Mouse (Mus musculus): ENCODE measurements around the gene Tubd1. TPM values are rescaled to one million over a fixed set of nuclear protein-coding genes. Genes with fewer than 3 reads are reported as not detected.
"Not testable (repeated sequence)": the region's sequence is repeated elsewhere in the genome, so short reads cannot be mapped to it uniquely, and the experiment has no call there.

Tubd1 gene
- total RNA-seq (2021): 1 to 10 TPM; 6.3 to 7.5 TPM
- long read RNA-seq, experiment 1, partial matches to known transcripts: 0 of 5 reads
- long read RNA-seq, experiment 1, other reads (novel, unspliced or antisense): 2 of 5 reads
- long read RNA-seq, experiment 2, transcript Tubd1-202 (9 exons, 1,871 nt): major isoform, 11 of 15 reads
- long read RNA-seq, experiment 2, partial matches to known transcripts: 1 of 15 reads
- long read RNA-seq, experiment 2, other reads (novel, unspliced or antisense): 1 of 15 reads

DNA sequence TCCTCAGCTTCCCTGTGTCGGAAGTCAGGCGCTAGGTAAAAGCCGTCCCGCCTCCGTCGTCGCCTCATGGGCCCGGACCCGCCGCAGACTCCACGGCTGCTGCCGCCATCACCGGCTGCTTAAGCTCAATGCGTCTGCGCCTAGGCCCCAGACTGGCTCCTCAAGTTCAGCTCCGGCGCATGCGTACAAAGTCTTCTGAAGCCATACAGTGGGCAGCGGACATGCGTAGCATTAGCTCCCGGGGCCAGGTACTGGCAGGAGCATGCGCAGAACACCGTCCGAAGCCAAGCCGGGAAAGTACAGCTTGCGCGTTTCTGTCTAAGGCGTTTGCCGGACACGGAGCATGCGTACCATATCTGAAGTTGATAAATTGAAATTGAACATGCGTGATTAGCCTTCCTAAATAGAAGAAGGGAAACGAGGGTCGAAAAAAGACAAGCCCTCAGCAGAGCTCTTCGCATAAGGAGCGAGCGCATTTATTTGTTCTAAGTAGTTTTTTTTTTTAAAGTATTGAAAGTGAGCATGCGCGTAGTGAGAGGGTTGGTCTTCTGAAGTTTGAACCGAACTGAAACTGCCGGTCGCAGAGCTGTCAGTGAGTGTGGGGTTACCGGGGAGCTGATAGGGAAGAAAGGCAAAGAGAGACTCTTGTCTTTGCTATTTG, at the start of gene Tubd1, which contains the start of gene Rps6kb1:
Tubd1 (plus strand) TSS at position 353 of the 661 bp plus-strand sequence.
Rps6kb1 (minus strand) TSS at position 167 of the 661 bp plus-strand sequence.
- DNase-seq (ENCODE audit: low spot score in 2 of 2): peak; percentile 95 to 98

DNA sequence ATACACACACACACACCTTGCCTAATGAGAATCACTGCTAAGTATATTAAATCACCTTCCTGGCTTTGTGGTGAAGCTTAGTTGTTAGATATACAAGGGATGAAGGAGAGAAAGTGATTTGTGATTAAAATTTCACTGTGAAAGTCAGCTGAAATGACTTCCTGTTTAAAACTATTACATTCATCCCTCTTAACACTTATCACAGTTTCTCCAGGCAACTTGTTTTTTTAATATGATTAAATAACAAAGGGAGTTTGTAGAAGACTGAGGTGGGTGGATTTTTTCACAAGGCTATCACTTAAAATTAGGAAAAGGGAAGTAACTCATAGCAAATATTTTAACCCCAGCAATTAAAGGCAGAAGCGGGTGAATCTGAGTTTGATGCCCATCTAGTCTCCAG, 47.4 kb upstream of the Tubd1 start:
- DNase-seq (ENCODE audit: low spot score in 2 of 2): no peak

GRCm38 (mm10) chr11:86497908-86498307, 46.9 kb upstream of the Tubd1 start:
- DNase-seq (ENCODE audit: low spot score in 2 of 2): no peak

GRCm38 (mm10) chr11:86500795-86501194, 44.0 kb upstream of the Tubd1 start:
- no peak for DNase-seq (ENCODE audit: low spot score in 2 of 2)

GRCm38 (mm10) chr11:86503121-86503520, 41.7 kb upstream of the Tubd1 start:
- DNase-seq (ENCODE audit: low spot score in 2 of 2): no peak

DNA sequence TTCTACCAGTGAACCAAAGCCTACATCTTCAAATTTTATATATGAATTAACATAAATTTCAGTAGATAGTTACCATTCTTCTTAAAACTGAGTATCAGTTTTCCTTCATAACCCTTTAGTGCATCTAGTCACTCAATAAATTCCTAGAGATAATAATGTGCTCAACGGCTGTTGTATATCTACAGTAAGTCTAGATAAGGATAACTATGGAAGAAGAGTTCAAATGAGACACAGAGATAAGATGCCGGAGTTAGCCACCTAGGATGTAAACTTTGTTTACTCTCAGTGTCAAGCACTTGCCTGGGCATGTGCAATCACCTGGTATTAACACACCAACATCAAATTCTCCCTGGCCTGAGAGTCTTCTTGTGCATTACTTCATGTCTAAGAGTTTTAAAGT, 37.5 kb upstream of the Tubd1 start:
- DNase-seq (ENCODE audit: low spot score in 2 of 2): no peak

DNA sequence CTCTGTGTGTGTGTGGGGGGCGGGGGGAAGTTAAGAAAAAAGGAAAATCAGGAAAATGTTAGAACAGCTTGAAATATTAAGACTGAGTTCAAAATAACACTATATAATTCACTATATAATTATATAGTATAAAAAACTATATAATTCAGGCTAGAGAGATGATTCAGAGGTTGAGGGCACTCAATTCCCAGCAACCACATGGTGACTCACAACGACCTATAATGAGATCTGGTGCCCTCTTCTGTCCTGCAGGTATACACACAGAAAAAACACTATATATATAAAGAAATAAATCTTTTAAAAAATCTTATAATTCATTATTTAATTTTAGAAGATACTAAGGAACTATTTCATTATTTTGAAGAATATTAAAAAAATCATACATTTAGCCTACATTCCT, 36.8 kb upstream of the Tubd1 start:
- DNase-seq (ENCODE audit: low spot score in 2 of 2): no peak

DNA sequence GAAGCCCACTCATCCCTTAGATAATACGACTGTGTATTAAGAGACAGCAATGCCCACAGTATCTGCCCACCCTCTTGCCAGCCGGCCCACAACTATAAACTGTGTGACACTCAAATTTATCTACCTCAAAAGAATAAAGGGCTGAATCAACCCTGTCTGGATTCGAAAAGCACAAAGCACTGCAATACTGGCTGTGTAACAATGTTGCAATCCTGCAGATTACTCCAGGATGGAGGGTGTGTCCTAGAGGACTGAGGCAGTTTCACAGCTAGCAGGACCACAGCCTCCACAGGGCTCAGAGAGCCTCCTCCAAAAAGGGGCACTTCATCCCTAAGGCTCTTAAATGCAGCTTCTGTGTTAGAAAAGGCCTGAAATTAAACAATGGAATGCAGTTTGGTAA, 28.2 kb upstream of the Tubd1 start:
- DNase-seq (ENCODE audit: low spot score in 2 of 2): no peak

DNA sequence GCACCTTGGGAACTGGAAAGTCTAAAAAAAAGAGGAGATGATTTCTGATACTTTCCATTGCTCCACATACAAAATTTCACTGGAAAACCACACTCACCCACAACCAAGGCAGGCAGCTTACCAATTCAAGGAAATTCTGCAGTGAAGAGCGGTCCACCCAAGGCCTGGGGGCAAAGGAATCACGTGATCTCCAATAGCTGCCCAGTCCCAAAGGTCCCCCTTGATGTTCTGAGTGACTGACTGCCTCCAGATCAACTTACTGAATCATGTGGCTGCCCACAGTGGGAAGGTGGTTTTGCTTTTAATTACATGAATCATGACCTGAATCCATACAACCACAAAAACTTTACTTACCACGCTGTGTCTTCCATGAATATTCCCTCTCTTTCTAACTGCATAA, 27.6 kb upstream of the Tubd1 start:
- DNase-seq (ENCODE audit: low spot score in 2 of 2): no peak

GRCm38 (mm10) chr11:86519751-86520150, 25.0 kb upstream of the Tubd1 start:
- DNase-seq (ENCODE audit: low spot score in 2 of 2): no peak

- DNase-seq (ENCODE audit: low spot score in 2 of 2): no peak
Observed at GRCm38 (mm10) chr11:86527528-86527927, 17.3 kb upstream of the Tubd1 start.

DNA sequence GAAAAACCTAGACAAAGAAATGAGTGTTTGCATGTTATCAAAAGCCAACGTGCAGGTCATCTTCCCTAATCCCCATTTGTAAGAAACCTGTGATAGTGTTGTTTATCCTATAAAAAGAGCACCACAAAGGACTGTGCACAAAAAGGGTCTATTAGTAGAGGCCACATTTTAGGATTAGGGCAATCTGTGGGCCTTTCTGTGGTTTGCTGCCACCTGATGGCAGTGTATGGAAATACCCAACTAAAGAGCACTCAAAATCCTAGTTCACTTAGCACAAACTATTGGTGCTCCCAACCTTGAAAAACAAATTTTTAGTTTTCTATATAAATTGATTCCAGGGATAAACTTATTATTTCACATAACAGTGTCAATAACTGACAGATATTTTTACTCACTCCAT, 12.0 kb upstream of the Tubd1 start:
- no peak for DNase-seq (ENCODE audit: low spot score in 2 of 2)

DNA sequence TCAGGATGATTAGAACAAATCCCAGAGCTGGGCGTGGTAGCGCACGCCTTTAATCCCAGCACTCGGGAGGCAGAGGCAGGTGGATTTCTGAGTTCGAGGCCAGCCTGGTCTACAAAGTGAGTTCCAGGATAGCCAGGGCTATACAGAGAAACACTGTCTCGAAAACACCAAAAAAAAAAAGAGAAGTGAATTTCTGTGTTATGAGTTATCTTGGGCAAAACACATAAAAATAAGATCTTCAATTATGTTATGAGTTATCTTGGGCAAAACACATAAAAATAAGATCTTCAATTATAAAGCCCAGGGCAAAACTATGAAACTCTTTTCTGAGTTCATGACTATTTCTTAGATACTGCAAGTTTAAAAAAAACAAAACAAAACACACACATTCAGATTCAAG, 11.5 kb upstream of the Tubd1 start:
- not testable (repeated sequence) for DNase-seq (ENCODE audit: low spot score in 2 of 2)

DNA sequence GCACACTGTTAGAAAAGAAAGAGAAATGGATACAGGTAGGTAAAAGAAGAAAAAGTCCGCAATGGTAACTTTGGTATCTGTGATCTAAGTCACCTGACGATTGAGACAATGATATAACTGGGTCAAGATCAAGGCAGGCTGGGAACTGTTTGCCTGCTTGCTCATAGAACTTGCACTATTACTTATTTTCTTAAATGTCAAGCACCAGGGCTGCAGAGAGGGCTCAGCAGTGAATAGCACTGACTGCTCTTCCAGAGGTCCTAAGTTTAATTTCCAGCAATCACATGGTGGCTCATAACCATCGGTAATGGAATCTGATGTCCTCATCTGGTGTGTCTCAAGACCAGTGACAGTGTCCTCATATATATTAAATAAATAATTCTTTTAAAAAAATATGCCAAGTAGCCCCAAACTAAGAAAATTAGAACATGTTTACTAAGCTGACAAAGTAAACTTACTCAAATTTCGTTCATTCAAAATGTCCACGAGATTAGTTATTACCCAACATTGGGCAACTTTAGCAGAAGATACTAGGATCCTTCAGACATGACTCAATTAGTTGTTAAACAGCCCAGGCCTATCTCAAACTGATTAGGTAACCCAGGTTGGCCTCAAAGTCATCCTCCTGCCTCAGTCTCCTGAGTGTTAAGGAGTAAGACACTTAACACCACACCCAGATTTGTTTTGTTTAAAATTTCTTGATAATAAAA, 10.4 kb upstream of the Tubd1 start:
- DNase-seq (ENCODE audit: low spot score in 2 of 2): no peak

DNA sequence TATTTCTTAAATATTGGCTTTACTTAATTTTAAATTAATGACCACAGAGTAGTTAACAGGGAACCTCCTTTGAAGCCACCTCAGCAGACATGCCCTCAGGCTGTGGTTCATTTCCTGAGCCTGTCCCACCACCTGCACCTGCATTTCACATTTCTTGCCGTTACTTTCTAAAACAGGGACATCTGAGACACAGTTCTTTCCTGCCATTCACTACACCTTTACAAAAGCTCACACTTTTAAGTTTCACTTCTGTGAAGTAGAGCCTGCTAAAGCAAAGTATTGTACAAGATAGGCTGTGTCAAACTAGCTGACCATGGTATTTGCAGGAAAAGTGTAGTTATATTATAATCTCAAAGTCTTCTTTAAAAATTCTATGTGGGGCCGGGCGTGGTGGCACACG, 6.0 kb upstream of the Tubd1 start:
- DNase-seq (ENCODE audit: low spot score in 2 of 2): no peak

GRCm38 (mm10) chr11:86539716-86540475, 4.9 kb upstream of the Tubd1 start:
- DNase-seq (ENCODE audit: low spot score in 2 of 2): no peak

DNA sequence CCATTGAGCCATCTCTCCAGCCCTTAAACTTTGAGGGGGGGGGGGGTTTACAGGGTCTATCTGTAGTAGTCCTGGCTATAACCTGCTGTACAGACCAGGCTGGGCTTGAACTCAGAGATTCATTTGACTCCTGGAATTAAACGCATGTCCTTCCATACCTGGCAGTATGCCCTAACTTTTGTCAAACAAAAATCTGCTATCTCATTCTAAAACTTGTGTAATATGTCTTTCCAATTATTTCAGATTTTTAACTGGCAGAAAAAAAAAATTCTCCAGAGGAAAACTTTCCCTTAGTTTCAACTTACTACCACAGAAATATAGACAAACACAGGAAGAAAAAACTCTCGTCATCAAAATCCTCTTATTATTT, 4.3 kb upstream of the Tubd1 start:
- no peak for DNase-seq (ENCODE audit: low spot score in 2 of 2)

- DNase-seq (ENCODE audit: low spot score in 2 of 2): no peak
Observed at GRCm38 (mm10) chr11:86542851-86543250, 1.9 kb upstream of the Tubd1 start.

- DNase-seq (ENCODE audit: low spot score in 2 of 2): no peak
Observed at GRCm38 (mm10) chr11:86543960-86544638, 692 bp upstream of the Tubd1 start.

GRCm38 (mm10) chr11:86545556-86545955, 765 bp downstream of the Tubd1 start:
- DNase-seq (ENCODE audit: low spot score in 2 of 2): no peak

- no peak for DNase-seq (ENCODE audit: low spot score in 2 of 2)
Observed at GRCm38 (mm10) chr11:86547412-86547811, 2.6 kb downstream of the Tubd1 start.
